Mouse (Mus musculus): Measurements from ENCODE around the gene Ajuba. TPM values are rescaled to one million over a fixed set of nuclear protein-coding genes. Genes with fewer than 3 reads are reported as not detected.

Ajuba gene
- polyA plus RNA-seq, 1 experiment from 2014 or later, result 47.3 TPM

DNA sequence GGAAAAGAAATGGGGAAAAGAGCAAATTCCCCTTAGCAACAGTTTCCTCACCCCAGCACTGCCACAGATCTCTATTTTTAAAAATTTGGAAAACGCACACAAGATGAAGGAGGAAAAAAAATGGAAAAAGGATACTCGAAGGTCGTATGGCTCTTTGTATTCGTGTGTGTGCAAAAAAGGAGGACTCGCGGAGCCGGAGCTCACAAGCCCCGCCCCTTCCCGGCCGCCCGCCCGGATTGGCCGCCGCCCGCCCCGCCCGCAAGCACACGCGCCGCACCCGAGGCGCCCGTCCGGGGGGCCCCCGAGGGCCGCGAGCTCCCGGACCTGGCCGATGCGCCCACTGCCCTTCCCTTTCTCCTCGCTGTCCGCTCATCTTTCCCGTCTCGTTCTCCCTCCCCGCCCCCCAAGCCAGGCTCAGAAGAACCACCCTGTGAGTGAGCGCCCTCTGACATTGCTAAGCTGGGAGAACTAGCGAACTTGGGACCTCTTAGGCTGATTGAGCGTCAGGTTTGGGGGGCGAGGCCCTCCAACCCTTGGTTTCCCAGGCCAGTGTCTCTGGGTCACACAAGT lies 28.5 kb upstream of the Ajuba start, which contains the start of gene 4931414P19Rik:
TSS of gene 4931414P19Rik (minus strand) at position 242 of the 570 bp plus-strand sequence.
- WGBS, result under 1% methylated on average over 38 of the region's 39 CpGs
- peak within 1 kb of the TSS; percentile 70 for H3K27ac ChIP-seq
- no peaks in the 10 kb centered on the region for H3K36me3 ChIP-seq (replicated peaks)
- H3K4me1 ChIP-seq, result peaks cover 29% of the 10 kb centered on the region
- H3K9me3 ChIP-seq, result no peaks in the 10 kb centered on the region
- H3K4me2 ChIP-seq, result peak within 1 kb of the TSS; percentile 62
- no peaks in the 10 kb centered on the region for H3K27me3 ChIP-seq
- H3K4me3 ChIP-seq (replicated peaks), result peak within 1 kb of the TSS; percentile 51
- ATAC-seq (ENCODE audit: low FRiP score), result peak; percentile 59
- peak within 1 kb of the TSS; percentile 68 for H3K9ac ChIP-seq

DNA sequence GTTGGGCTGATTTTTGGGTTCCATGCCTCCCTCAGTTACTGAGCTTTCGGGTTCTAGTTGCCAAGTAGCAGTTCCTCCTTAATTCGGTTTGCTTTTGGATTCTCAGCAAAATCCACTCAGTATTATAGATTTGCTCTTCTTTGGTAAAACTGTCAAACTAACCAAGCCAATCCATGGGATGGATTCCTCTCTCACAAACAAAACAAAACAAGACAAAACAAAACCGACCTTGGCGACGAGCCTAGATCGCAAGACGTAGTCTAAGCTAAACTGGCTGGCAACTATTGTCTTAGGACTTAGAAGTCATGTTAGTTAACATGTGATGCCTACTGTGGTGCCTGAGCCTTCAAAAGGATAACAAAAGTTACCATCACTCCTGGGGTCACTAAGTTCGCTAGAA lies 26.3 kb upstream of the Ajuba start:
- Histone ChIP-seq H3K4me1 (peaks cover 29% of the 10 kb centered on the region), H3K4me3 (replicated peaks) (peak overlapping the region; percentile 67), H3K4me2 (peak overlapping the region; percentile 55), H3K9me3 (no peaks in the 10 kb centered on the region), H3K27ac (peak overlapping the region; percentile 92), H3K36me3 (replicated peaks) (no peaks in the 10 kb centered on the region), H3K9ac (0 out of 2 replicates have a peak overlapping the region, but pooled peaks have one; percentile 78), H3K27me3 (no peaks in the 10 kb centered on the region)
- 86% methylated on average over 8 of the region's 8 CpGs for WGBS
- no peak for ATAC-seq (ENCODE audit: low FRiP score)

DNA sequence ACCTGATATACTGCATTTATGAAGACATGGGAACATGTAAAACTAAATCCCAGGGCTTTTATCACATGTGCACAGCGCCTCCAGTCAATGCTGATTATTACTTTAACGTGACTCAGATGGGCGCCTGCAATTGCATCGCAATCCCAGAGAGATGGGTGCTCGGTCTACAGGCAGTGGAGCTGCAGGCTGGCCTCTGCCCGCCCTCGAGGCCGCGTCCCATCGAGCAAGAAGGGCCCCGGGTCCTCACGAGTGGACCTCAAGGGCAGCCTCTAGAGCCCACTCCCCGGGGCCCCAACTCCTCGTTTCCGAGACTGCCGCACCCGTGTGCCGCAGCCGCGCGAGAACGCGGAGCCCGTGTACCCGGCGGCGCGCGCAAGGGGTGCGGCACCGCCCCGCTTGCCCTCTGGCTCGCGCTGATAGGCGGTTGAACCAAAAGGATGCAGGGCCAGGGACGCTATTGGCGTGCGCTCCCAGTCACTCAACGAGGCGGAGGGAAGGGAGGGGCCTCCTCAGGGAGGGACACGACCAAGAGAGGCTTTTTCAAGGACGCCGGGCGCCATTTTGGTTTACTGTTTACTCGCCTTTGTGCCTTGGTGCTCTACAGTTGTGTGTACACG lies 25.8 kb upstream of the Ajuba start:
- H3K27ac ChIP-seq, result peak overlapping the region; percentile 92
- ATAC-seq (ENCODE audit: low FRiP score), result peak; percentile 100
- peaks cover 29% of the 10 kb centered on the region for H3K4me1 ChIP-seq
- peak overlapping the region; percentile 55 for H3K4me2 ChIP-seq
- H3K27me3 ChIP-seq, result no peaks in the 10 kb centered on the region
- H3K9me3 ChIP-seq, result no peaks in the 10 kb centered on the region
- peak overlapping the region; percentile 67 for H3K4me3 ChIP-seq (replicated peaks)
- H3K36me3 ChIP-seq (replicated peaks), result no peaks in the 10 kb centered on the region; the same call in 1 of the 2 replicates
- under 1% methylated on average over 46 of the region's 46 CpGs for WGBS
- H3K9ac ChIP-seq, result peak overlapping the region; percentile 78

DNA sequence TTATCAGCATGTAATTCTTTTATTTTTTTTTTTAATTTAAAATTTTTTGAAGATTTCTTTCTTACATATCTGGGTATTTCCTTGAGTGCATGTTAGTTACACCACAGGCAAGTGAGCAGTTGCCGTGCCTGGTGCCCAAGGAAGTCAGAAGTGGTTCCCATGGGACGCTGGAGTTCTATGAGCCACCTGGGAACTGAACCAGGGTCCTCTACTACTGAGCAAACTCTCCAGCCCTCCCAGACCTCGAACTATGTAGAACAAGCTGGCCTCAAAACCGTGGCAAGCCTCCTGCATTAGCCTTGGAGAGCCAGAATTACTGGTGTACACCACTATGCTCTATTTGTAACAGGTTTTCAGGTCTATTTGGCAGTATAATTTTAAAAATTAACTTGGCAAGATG lies 25.3 kb upstream of the Ajuba start:
- Histone ChIP-seq H3K27ac (peak overlapping the region; percentile 92), H3K27me3 (no peaks in the 10 kb centered on the region)
- peak; percentile 15; the same call in 1 of the 2 replicates for ATAC-seq (ENCODE audit: low FRiP score)

DNA sequence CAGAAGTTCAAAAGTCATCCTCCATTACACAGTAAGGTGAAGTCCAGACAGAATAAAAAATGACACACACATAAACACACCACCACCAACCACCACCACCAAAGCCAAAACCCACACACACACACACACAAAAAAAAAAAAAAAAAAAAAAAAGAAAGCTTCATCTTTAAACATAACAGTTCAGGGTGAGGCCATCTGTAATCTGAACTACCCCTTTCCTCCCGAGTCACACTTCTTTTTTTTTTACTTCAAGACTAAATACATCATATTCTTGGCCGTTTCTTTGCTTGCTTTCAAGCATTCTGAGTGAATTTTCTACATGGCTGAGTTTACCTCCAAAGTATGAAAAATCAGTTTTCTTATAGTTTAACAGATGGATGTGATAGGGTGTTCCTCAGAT lies 24.2 kb upstream of the Ajuba start:
- no peak overlapping the region for H3K4me3 ChIP-seq (replicated peaks)
- no peaks in the 10 kb centered on the region for H3K27me3 ChIP-seq
- ATAC-seq (ENCODE audit: low FRiP score), result no peak
- H3K4me2 ChIP-seq, result no peak overlapping the region
- H3K4me1 ChIP-seq, result peaks cover 29% of the 10 kb centered on the region
- H3K9me3 ChIP-seq, result no peaks in the 10 kb centered on the region
- 80% methylated on average over 2 of the region's 2 CpGs for WGBS
- H3K9ac ChIP-seq, result no peak overlapping the region
- H3K27ac ChIP-seq, result no peak overlapping the region
- H3K36me3 ChIP-seq (replicated peaks), result peaks cover 2% of the 10 kb centered on the region; the same call in 1 of the 2 replicates

More for the DNA sequence above, 25.3 kb upstream of the Ajuba start:
- Histone ChIP-seq H3K36me3 (replicated peaks) (no peaks in the 10 kb centered on the region; the same call in 1 of the 2 replicates), H3K4me3 (replicated peaks) (peak overlapping the region; percentile 67), H3K9ac (peak overlapping the region; percentile 78), H3K4me1 (peaks cover 29% of the 10 kb centered on the region), H3K9me3 (no peaks in the 10 kb centered on the region), H3K4me2 (peak overlapping the region; percentile 55)
- WGBS, result 49% methylated on average over 4 of the region's 4 CpGs

DNA sequence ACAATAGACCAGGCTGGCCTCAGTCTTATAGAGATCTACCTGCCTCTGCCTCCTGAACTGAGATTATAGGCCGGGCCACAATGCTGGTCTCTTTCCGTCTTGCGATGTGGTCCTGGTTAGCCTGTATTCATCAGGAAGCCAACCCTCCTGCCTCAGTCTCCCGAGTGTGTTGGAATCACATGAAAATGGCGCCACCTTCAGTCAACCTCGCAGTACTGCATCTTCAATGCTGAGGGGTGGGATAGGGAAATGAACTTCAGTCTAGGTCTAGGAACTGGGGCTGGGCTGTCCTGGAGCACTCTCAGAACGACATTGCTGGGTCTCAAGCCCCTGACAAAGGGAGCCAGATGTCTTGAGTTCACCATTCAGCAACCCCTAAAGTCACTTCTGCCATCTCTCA lies 19.7 kb upstream of the Ajuba start:
- H3K36me3 ChIP-seq (replicated peaks), result peaks cover 25% of the 10 kb centered on the region
- no peak overlapping the region for H3K4me2 ChIP-seq
- 83% methylated on average over 7 of the region's 7 CpGs for WGBS
- H3K4me3 ChIP-seq (replicated peaks), result no peak overlapping the region
- ATAC-seq (ENCODE audit: low FRiP score), result no peak
- H3K27me3 ChIP-seq, result no peaks in the 10 kb centered on the region
- H3K27ac ChIP-seq, result no peak overlapping the region
- H3K4me1 ChIP-seq, result no peaks in the 10 kb centered on the region
- no peaks in the 10 kb centered on the region; the same call in 1 of the 2 replicates for H3K9me3 ChIP-seq
- no peak overlapping the region for H3K9ac ChIP-seq

DNA sequence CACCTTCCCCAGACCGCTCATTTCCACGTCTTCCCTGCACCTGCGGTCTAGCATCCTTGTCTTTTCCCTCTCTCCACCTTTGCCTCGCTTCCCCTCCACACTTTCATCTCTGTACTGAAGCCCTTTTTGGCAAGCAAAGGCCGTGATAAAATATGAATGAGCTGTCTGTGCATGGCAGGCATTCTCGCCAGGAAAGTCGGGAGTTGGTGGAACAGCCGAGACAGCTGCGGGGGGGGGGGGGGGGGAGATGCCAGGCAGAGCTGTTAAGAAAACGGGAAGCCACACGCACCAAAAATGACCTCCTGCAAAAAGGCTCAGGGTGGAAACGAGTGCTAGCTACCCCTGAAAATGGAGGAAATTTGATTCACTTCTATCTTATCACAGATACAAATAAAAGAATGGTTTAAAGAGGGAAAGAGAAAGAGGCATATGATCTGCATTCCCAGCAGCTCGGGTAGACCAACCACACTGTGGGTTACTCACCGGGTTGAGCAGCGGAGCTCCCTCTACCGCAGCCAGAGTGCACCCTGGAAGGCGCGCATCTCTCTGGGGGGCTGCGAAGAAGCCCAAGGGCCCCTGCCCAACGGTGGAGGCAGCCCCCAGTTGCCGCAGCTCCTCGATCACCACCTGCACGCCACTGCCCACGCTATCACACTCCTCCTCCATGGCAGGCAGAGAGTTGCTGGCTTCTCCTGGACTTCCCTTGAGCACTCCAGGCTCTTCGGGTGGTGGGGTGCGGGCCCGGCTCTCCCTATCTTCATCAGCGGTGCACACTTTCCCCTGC lies 17.5 kb upstream of the Ajuba start:
- Histone ChIP-seq H3K9me3 (no peaks in the 10 kb centered on the region; the same call in 1 of the 2 replicates), H3K4me2 (no peak overlapping the region), H3K27ac (no peak overlapping the region), H3K27me3 (no peaks in the 10 kb centered on the region), H3K4me1 (no peaks in the 10 kb centered on the region), H3K4me3 (replicated peaks) (no peak overlapping the region), H3K36me3 (replicated peaks) (peaks cover 27% of the 10 kb centered on the region), H3K9ac (peak overlapping the region; percentile 30; the same call in 1 of the 2 replicates)
- ATAC-seq (ENCODE audit: low FRiP score), result 0 out of 2 replicates have a peak, but pooled peaks have one; percentile 17
- WGBS, result 66% methylated on average over 27 of the region's 28 CpGs

GRCm38 (mm10) chr14:54594055-54594454 lies 16.7 kb upstream of the Ajuba start:
- peaks cover 27% of the 10 kb centered on the region for H3K36me3 ChIP-seq (replicated peaks)
- WGBS, result 95% methylated on average over 3 of the region's 3 CpGs
- no peak overlapping the region for H3K9ac ChIP-seq
- no peaks in the 10 kb centered on the region; the same call in 1 of the 2 replicates for H3K9me3 ChIP-seq
- no peaks in the 10 kb centered on the region for H3K4me1 ChIP-seq
- no peak overlapping the region for H3K27ac ChIP-seq
- no peak overlapping the region for H3K4me2 ChIP-seq
- no peak for ATAC-seq (ENCODE audit: low FRiP score)
- no peaks in the 10 kb centered on the region for H3K27me3 ChIP-seq
- H3K4me3 ChIP-seq (replicated peaks), result no peak overlapping the region

- Histone ChIP-seq H3K4me1 (no peaks in the 10 kb centered on the region), H3K27me3 (no peaks in the 10 kb centered on the region), H3K36me3 (replicated peaks) (peaks cover 27% of the 10 kb centered on the region), H3K9me3 (no peaks in the 10 kb centered on the region; the same call in 1 of the 2 replicates), H3K4me2 (no peak overlapping the region), H3K27ac (no peak overlapping the region), H3K4me3 (replicated peaks) (no peak overlapping the region), H3K9ac (no peak overlapping the region)
- 80% methylated on average over 10 of the region's 10 CpGs for WGBS
- ATAC-seq (ENCODE audit: low FRiP score), result no peak
Measured at GRCm38 (mm10) chr14:54592319-54592934, 15.1 kb upstream of the Ajuba start.

- Histone ChIP-seq H3K4me1 (no peaks in the 10 kb centered on the region), H3K9me3 (no peaks in the 10 kb centered on the region; the same call in 1 of the 2 replicates), H3K27ac (no peak overlapping the region), H3K27me3 (no peaks in the 10 kb centered on the region), H3K9ac (no peak overlapping the region), H3K36me3 (replicated peaks) (peaks cover 25% of the 10 kb centered on the region), H3K4me3 (replicated peaks) (no peak overlapping the region), H3K4me2 (no peak overlapping the region)
- no peak for ATAC-seq (ENCODE audit: low FRiP score)
- WGBS, result 91% methylated on average over 16 of the region's 16 CpGs
Measured at GRCm38 (mm10) chr14:54591056-54591455, 13.7 kb upstream of the Ajuba start.

DNA sequence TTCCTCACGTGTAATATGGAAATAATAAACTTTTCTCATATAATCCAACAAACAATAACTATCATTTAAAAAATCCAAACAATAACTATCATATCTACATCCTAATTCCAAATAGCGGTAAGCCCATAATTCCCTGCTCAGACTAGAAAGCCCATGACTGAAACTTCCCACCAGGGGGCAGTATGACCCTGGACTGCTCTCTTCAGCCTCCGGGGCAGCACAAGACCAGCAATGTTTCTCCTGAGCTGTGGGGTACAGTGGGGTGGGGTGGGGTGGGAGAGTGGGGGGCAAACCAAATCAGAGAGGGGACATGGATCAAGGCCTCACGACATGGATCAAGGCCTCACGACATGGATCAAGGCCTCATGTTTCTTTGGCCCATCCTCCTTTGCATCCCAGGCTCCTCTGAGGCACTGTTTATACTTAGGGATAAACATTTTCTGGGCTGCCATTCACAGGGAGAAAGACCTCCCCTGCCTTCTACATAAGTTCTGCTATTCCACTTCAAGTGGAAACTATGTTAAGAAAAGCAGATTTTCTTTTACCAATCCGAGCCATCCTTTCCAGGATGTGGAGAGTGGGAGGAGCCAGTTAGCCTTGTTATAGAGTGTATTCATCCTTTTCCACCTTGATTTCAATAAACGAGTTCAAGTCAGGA lies 6.5 kb upstream of the Ajuba start:
- H3K4me1 ChIP-seq, result no peaks in the 10 kb centered on the region
- H3K9ac ChIP-seq, result no peak overlapping the region
- WGBS, result 46% methylated on average over 7 of the region's 7 CpGs
- ATAC-seq (ENCODE audit: low FRiP score), result peak; percentile 63; the same call in 1 of the 2 replicates
- no peaks in the 10 kb centered on the region for H3K27me3 ChIP-seq
- no peaks in the 10 kb centered on the region for H3K9me3 ChIP-seq
- H3K4me2 ChIP-seq, result no peak overlapping the region
- no peak overlapping the region for H3K4me3 ChIP-seq (replicated peaks)
- no peak overlapping the region for H3K27ac ChIP-seq
- H3K36me3 ChIP-seq (replicated peaks), result peaks cover 21% of the 10 kb centered on the region; the same call in 1 of the 2 replicates

All from forebrain, embryonic 12.5 days (tissue).